Mouse (Mus musculus): Measurements from ENCODE around the gene Gan. TPM values are rescaled to one million over a fixed set of nuclear protein-coding genes. Genes with fewer than 3 reads are reported as not detected.

The Gan gene
- polyA plus RNA-seq, 1 experiment from 2014 or later, result 3.5 TPM

DNA sequence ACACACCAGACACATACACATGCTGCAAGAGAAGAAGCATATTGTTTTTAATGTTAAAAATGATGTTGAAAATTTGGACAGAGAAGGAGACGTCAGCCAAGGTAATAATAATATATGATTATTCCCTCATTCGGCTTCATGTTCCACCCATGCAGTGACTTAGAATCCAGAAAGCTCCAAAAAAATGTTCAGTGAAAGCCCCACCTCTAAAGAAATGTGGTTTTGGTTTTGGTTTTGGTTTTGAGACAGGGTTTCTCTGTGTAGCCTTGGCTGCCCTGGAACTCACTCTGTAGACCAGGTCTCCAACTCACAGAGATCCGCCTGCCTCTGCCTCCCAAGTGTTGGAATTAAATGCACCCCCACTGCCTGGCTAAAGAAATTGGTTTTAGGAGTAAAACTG lies 32.1 kb upstream of the Gan start:
- H3K4me2 ChIP-seq, result no peak overlapping the region
- H3K27me3 ChIP-seq, result no peaks in the 10 kb centered on the region
- ATAC-seq (ENCODE audit: low FRiP score), result no peak
- H3K9me3 ChIP-seq, result no peaks in the 10 kb centered on the region
- no peaks in the 10 kb centered on the region for H3K36me3 ChIP-seq
- no peaks in the 10 kb centered on the region for H3K4me1 ChIP-seq (replicated peaks)
- 98% methylated on average over 3 of the region's 3 CpGs for WGBS
- H3K27ac ChIP-seq, result no peak overlapping the region
- no peak overlapping the region for H3K9ac ChIP-seq
- no peak overlapping the region for H3K4me3 ChIP-seq

DNA sequence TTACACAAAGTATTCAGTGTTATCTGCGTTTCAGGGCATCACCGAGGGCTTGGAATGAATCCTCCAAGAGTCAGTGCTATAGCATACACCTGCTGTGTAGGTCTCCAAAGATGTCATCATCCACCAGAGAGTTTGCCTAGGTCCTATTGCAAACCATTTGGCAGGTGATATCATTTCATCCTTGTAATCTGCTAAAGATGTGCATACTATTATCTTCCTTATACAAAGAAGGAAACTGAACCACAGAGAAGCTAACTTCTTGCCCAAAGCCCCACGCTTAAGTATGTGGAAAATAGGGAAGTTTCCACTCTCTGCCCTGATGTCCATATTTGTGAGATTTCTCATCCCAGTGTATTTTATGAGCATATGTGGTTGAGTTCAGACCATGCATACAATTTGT lies 31.5 kb upstream of the Gan start:
- no peak overlapping the region for H3K27ac ChIP-seq
- no peaks in the 10 kb centered on the region for H3K36me3 ChIP-seq
- no peaks in the 10 kb centered on the region for H3K27me3 ChIP-seq
- H3K9me3 ChIP-seq, result no peaks in the 10 kb centered on the region
- ATAC-seq (ENCODE audit: low FRiP score), result no peak
- no peak overlapping the region for H3K4me3 ChIP-seq
- no peaks in the 10 kb centered on the region for H3K4me1 ChIP-seq (replicated peaks)
- H3K4me2 ChIP-seq, result no peak overlapping the region
- no peak overlapping the region for H3K9ac ChIP-seq
- 94% methylated on average over 3 of the region's 3 CpGs for WGBS

DNA sequence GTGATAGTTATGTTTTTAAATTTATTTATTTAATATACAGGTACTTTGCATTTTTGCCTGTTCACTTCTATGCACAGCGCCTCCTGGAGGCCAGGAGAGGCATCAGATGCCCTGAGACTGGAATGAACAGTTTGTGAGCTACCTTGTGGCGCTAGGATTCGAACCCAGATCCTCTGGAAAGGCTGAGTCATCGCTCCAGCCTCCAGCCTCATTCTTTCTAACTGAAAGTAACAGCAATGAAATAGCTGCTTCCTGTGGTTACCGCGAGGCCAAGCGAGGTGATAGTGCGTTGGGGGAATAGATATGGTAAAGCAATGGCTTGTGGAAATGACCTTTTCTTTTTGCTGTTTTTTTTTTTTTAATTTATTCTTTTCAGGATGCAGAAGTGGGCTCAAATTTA lies 30.9 kb upstream of the Gan start:
- no peak overlapping the region for H3K9ac ChIP-seq
- H3K9me3 ChIP-seq, result no peaks in the 10 kb centered on the region
- H3K36me3 ChIP-seq, result no peaks in the 10 kb centered on the region
- H3K4me1 ChIP-seq (replicated peaks), result no peaks in the 10 kb centered on the region
- H3K4me2 ChIP-seq, result no peak overlapping the region
- H3K4me3 ChIP-seq, result no peak overlapping the region
- ATAC-seq (ENCODE audit: low FRiP score), result no peak
- WGBS, result 85% methylated on average over 8 of the region's 8 CpGs
- no peaks in the 10 kb centered on the region for H3K27me3 ChIP-seq
- no peak overlapping the region for H3K27ac ChIP-seq

DNA sequence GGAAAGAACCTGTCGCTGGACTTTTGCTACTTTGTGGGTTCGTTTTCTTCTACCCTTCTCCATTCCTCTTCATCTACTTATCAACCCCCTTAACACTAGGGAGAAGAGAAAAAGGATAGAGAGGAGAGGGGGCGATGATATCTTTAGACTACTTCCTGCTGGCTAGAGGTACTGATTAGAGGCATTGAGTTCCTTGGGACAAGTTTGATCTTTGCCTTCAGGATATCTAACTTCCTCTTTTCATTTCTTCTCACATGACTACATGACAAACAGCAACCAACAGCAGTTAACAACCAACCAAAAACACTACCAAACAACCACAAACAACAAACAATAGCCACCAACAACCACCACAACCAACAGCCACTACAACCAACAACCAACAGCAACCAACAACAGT lies 24.2 kb upstream of the Gan start:
- Histone ChIP-seq H3K4me3 (no peak overlapping the region), H3K9ac (no peak overlapping the region), H3K27me3 (no peaks in the 10 kb centered on the region), H3K36me3 (no peaks in the 10 kb centered on the region), H3K4me2 (no peak overlapping the region), H3K27ac (no peak overlapping the region), H3K4me1 (replicated peaks) (no peaks in the 10 kb centered on the region), H3K9me3 (0 out of 2 replicates have a peak, but pooled peaks cover 3% of the 10 kb centered on the region)
- WGBS, result 91% methylated on average over 3 of the region's 3 CpGs
- no peak for ATAC-seq (ENCODE audit: low FRiP score)

DNA sequence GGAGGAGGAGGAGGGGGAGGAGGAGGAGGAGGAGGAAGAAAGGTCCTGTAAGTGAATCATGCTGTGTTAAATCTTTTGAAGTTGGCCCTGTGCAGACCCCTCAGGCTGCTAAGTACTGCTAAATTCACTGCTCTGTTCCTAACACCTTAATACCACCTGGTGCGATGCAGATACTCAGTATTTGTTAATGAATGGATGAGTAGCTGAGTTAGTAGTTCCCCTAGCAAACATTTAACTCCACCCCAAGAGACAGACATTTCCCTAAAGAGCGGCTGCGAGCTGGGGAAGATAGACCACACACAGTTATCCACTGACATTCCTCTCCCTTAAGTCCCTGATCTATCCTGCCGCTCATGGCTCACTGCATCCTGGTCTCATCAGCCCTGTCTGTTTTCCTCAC lies 21.6 kb upstream of the Gan start:
- Histone ChIP-seq H3K4me2 (no peak overlapping the region), H3K27ac (no peak overlapping the region), H3K9ac (no peak overlapping the region), H3K4me3 (no peak overlapping the region), H3K9me3 (0 out of 2 replicates have a peak, but pooled peaks cover 3% of the 10 kb centered on the region), H3K4me1 (replicated peaks) (no peaks in the 10 kb centered on the region), H3K27me3 (no peaks in the 10 kb centered on the region), H3K36me3 (no peaks in the 10 kb centered on the region)
- no peak for ATAC-seq (ENCODE audit: low FRiP score)
- WGBS, result 17% methylated on average over 4 of the region's 4 CpGs

DNA sequence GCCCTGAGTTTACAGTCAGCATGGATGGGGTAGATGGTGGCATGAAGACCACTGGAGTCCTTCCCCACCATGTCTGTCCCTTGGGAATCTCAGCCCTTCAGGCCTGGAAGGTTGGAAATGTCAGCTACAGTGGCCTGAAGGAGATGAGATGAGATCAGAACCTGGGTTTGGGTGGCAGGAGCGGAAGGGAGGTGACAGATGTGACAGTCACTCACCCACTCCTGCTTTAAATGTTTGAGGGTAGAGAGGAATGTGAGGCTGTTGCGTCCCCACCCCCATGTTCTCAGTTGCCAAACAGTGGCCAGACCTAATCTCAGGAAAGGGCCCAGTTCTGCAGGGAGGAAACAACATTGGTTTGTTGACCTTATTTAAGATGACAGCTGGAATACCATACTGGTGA lies 21.2 kb upstream of the Gan start:
- 0 out of 2 replicates have a peak, but pooled peaks cover 3% of the 10 kb centered on the region for H3K9me3 ChIP-seq
- H3K4me3 ChIP-seq, result no peak overlapping the region
- no peaks in the 10 kb centered on the region for H3K36me3 ChIP-seq
- H3K27ac ChIP-seq, result no peak overlapping the region
- H3K4me2 ChIP-seq, result no peak overlapping the region
- no peak overlapping the region for H3K9ac ChIP-seq
- 59% methylated on average over 2 of the region's 2 CpGs for WGBS
- no peaks in the 10 kb centered on the region for H3K4me1 ChIP-seq (replicated peaks)
- H3K27me3 ChIP-seq, result no peaks in the 10 kb centered on the region
- no peak for ATAC-seq (ENCODE audit: low FRiP score)

DNA sequence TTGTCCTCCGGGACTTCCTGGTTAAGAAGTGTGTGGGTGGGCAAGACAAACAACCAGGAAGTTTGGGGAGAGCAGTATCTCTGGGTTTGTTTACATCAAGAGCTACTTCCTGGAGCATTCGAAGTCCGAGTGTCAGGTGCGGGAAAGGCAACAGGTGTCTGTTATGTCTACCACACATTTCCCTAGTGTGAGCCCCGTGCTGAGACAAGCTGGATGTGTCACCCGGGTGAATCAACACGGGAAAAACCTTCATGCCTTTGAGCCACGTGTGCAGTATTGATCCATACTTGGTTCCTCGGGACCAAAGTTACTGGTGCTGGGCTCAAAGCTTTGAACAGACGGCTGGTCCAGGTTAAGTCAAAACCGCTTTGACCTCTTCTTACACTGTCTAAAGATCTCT lies 20.6 kb upstream of the Gan start:
- Histone ChIP-seq H3K4me3 (no peak overlapping the region), H3K36me3 (no peaks in the 10 kb centered on the region), H3K9me3 (0 out of 2 replicates have a peak, but pooled peaks cover 3% of the 10 kb centered on the region), H3K9ac (no peak overlapping the region), H3K4me1 (replicated peaks) (no peaks in the 10 kb centered on the region), H3K27me3 (no peaks in the 10 kb centered on the region), H3K4me2 (no peak overlapping the region), H3K27ac (no peak overlapping the region)
- 73% methylated on average over 11 of the region's 11 CpGs for WGBS
- ATAC-seq (ENCODE audit: low FRiP score), result no peak

DNA sequence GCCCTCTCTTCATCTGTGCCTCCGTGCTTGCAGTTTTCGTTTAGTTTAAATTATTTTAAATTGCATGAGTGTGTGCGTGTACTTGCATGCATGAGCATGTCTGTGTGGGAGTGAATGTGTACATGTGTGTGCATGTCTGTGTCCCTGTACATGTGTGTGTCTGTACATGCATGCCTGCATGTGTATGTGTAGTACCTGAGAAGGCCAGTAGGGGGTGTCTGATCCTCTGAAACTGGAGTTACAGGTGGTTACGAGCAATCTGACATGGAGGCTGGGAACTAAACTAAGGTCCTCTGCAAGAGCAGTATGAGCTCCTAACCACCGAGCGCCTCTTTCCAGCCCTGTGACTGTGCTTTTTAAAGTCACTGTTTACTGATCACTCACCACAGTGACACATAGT lies 9.4 kb upstream of the Gan start:
- ATAC-seq (ENCODE audit: low FRiP score), result no peak
- no peak overlapping the region for H3K9ac ChIP-seq
- H3K4me2 ChIP-seq, result no peak overlapping the region
- H3K9me3 ChIP-seq, result no peaks in the 10 kb centered on the region
- H3K36me3 ChIP-seq, result no peaks in the 10 kb centered on the region
- no peak overlapping the region for H3K27ac ChIP-seq
- no peaks in the 10 kb centered on the region for H3K4me1 ChIP-seq (replicated peaks)
- H3K27me3 ChIP-seq, result no peaks in the 10 kb centered on the region
- 91% methylated on average over 6 of the region's 6 CpGs for WGBS
- no peak overlapping the region for H3K4me3 ChIP-seq

DNA sequence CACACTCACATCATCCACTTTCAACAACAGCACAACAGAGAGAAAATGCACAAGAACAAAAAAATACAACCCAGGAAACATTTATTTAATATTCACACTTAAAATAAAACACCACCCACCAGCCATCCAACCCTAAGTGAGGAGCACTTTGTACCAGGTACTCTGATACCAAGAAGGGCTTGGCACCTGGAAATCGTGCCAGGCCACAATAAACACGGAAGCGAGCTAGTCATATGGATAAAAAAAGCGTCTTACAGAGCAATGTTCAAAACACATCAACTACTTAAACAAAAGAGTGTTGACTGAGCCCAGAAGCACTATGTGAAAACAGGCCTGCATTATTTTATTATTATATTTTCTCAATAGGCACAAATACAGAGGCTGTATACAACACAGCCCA lies 1.8 kb upstream of the Gan start:
- Histone ChIP-seq H3K9me3 (no peaks in the 10 kb centered on the region), H3K27ac (no peak overlapping the region), H3K4me3 (no peak overlapping the region), H3K9ac (peak overlapping the region; percentile 46), H3K4me1 (replicated peaks) (peaks cover 43% of the 10 kb centered on the region), H3K36me3 (no peaks in the 10 kb centered on the region), H3K27me3 (no peaks in the 10 kb centered on the region), H3K4me2 (peak overlapping the region; percentile 88; the same call in 1 of the 2 replicates)
- WGBS, result 97% methylated on average over 4 of the region's 4 CpGs
- ATAC-seq (ENCODE audit: low FRiP score), result no peak

DNA sequence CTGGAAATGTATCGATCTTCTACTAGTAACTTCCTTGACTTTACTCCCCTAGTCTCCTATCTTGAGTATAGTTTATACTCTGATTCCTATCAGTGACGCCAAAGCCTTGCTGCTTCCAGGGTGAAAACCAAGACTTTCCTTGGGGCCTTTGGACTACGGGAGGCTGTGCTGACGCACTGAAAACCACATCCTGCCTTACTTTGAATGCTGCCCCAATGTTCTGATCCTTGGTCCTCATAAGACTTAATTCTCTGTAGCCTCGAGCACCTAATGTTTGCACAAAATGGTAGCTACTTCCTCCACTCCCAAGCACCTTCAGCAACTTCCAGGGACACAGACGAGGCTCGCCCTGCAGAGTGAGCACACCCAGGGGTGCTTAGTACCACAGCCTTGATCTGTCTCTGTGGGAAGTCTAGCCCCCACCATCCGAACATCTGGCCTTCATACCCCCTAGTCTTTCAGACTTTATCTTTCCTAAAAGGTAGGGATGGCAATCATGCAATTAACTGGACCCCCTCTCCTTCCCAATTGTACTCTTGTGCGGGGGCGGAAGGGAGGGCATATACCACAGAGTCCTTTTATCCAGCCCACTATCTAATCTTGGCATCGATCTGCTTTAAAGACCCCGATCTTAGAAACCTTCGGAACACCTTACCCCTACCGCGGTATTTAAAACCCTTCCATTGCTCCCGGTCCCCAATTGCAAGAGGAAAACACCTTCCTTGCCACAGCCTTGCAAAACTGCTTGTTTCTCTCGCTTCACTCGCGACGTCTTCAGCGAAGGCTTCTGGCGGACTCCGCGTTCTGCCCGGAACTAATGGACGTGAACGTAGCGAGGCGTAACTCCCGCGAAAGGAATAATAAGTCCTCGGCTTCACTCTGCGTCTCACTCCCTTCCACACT lies 818 bp upstream of the Gan start:
- Histone ChIP-seq H3K9ac (peak overlapping the region; percentile 93), H3K27ac (peak overlapping the region; percentile 85), H3K36me3 (no peaks in the 10 kb centered on the region), H3K27me3 (no peaks in the 10 kb centered on the region), H3K4me2 (peak overlapping the region; percentile 88), H3K9me3 (no peaks in the 10 kb centered on the region), H3K4me1 (replicated peaks) (peaks cover 50% of the 10 kb centered on the region), H3K4me3 (peak overlapping the region; percentile 97)
- WGBS, result 13% methylated on average over 33 of the region's 33 CpGs
- no peak; the same call in 1 of the 2 replicates for ATAC-seq (ENCODE audit: low FRiP score)

DNA sequence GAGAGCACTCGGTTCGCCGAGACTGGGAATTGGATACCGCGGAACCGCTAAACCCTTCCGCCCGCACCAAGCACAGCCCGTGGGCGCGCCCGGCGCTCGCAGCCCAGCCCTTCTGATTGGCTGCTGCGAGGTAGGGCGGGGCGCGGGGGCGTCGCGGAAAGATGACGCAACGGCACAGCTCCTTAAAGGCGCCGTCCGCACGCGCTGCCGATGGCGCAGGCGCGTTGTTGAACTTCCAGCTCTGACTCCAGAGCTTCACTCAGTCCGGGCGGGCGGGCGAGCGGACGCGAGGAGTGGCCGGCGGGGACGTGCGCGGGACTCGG lies 205 bp upstream of the Gan start:
- peak overlapping the region; percentile 85 for H3K27ac ChIP-seq
- no peaks in the 10 kb centered on the region for H3K27me3 ChIP-seq
- ATAC-seq (ENCODE audit: low FRiP score), result peak; percentile 97
- peaks cover 50% of the 10 kb centered on the region for H3K4me1 ChIP-seq (replicated peaks)
- H3K9ac ChIP-seq, result peak overlapping the region; percentile 93
- H3K9me3 ChIP-seq, result no peaks in the 10 kb centered on the region
- H3K36me3 ChIP-seq, result no peaks in the 10 kb centered on the region
- under 1% methylated on average over 45 of the region's 45 CpGs for WGBS
- peak overlapping the region; percentile 92 for H3K4me2 ChIP-seq
- H3K4me3 ChIP-seq, result peak overlapping the region; percentile 97

DNA sequence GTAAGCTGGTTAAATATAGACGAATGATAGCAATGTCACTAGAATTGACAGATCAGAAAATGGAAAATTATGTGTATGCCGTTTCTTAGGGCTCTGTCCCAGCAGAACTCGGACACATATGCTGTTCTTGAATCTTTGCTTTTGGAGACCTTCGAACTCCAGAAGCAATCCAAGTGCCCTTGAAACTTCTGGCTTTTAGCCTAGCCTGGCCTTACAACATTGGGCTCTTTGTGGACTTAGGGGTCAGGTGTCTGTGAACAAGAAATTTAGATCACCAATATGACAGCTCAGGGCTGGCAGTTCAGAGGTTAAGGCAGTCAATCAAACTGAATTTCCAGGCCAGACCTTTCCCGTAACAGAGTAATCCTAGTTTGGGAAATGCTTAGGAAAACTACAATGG lies 1.1 kb downstream of the Gan start:
- H3K27ac ChIP-seq, result no peak overlapping the region
- peaks cover 50% of the 10 kb centered on the region for H3K4me1 ChIP-seq (replicated peaks)
- peak overlapping the region; percentile 92 for H3K4me2 ChIP-seq
- no peaks in the 10 kb centered on the region for H3K27me3 ChIP-seq
- peak overlapping the region; percentile 97 for H3K4me3 ChIP-seq
- no peaks in the 10 kb centered on the region for H3K9me3 ChIP-seq
- no peaks in the 10 kb centered on the region for H3K36me3 ChIP-seq
- H3K9ac ChIP-seq, result peak overlapping the region; percentile 49
- ATAC-seq (ENCODE audit: low FRiP score), result no peak
- WGBS, result 66% methylated on average over 5 of the region's 5 CpGs

DNA sequence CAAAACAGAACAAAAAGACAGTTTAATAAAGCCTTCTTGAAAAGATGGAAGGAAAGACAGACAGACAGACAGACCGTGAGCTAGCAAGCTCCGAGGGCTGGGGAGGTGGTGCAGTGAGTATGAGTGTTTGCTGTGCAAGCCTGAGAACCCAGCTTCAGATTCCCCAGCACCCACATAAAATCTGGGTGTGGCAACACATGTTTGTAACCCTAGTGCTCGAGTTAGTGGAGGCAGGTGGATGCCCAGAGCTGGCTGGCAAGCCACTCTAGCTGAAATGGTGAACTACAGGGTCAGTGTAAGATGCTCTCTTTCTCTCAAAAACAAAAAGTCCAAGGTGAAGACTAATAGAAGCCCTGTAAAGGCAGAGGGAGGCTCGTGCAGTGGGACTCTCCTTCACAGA lies 7.0 kb downstream of the Gan start:
- Histone ChIP-seq H3K9me3 (no peaks in the 10 kb centered on the region), H3K36me3 (no peaks in the 10 kb centered on the region), H3K4me3 (no peak overlapping the region), H3K27me3 (no peaks in the 10 kb centered on the region), H3K27ac (no peak overlapping the region), H3K4me2 (no peak overlapping the region), H3K9ac (no peak overlapping the region), H3K4me1 (replicated peaks) (peaks cover 11% of the 10 kb centered on the region; the same call in 1 of the 2 replicates)
- no peak for ATAC-seq (ENCODE audit: low FRiP score)
- 92% methylated on average over 4 of the region's 4 CpGs for WGBS

Measured in hindbrain, embryonic 13.5 days (tissue).